Mouse (Mus musculus) right cerebral cortex, adult 2 months (tissue): ENCODE results near the gene Nupl1.

Experiments
- DNase-seq, 2 experiments: peaks; one replicate each; pipeline ENCODE4 v3.0.0; 2021 to 2022; ENCODE audit warnings: low spot score in 2 of 2

Nupl1 gene

GRCm38 (mm10) chr14:60238551-60238950 lies 12.7 kb downstream of the Nupl1 start:
- DNase-seq: no peak

GRCm38 (mm10) chr14:60219886-60220285 lies 31.3 kb downstream of the Nupl1 start:
- no peak for DNase-seq

GRCm38 (mm10) chr14:60217616-60218015 lies 33.6 kb downstream of the Nupl1 start:
- no peak for DNase-seq

- DNase-seq: no peak
Measured at GRCm38 (mm10) chr14:60216125-60216524, 35.1 kb downstream of the Nupl1 start.

GRCm38 (mm10) chr14:60215000-60215399 lies 36.2 kb downstream of the Nupl1 start:
- DNase-seq: no peak

GRCm38 (mm10) chr14:60214040-60214439 lies 37.2 kb downstream of the Nupl1 start:
- no peak for DNase-seq

GRCm38 (mm10) chr14:60209166-60209565 lies 42.1 kb downstream of the Nupl1 start:
- DNase-seq: no peak

- no peak for DNase-seq
Measured at GRCm38 (mm10) chr14:60204993-60205392, 46.2 kb downstream of the Nupl1 start.

- peak in 1 of 2 experiments; percentile 34 for DNase-seq
Measured at GRCm38 (mm10) chr14:60196884-60197283, 54.3 kb downstream of the Nupl1 start, which contains the start of gene Atp8a2. TSS of gene Atp8a2 (minus strand) at chr14:60197179.

- DNase-seq: no peak
Measured at GRCm38 (mm10) chr14:60195999-60196398, 55.2 kb downstream of the Nupl1 start.

- no peak for DNase-seq
Measured at GRCm38 (mm10) chr14:60194606-60195005, 56.6 kb downstream of the Nupl1 start.

- DNase-seq: peak in 1 of 2 experiments; percentile 24
Measured at GRCm38 (mm10) chr14:60189771-60190170, 61.5 kb downstream of the Nupl1 start.

- peak; percentile 69 to 70 for DNase-seq
Measured at GRCm38 (mm10) chr14:60188201-60188825, 62.9 kb downstream of the Nupl1 start.

- DNase-seq: no peak
Measured at GRCm38 (mm10) chr14:60181306-60181705, 69.9 kb downstream of the Nupl1 start.

- no peak for DNase-seq
Measured at GRCm38 (mm10) chr14:60178571-60178955, 72.7 kb downstream of the Nupl1 start.

- DNase-seq: peak; percentile 37 to 55
Measured at GRCm38 (mm10) chr14:60177614-60178570, 73.3 kb downstream of the Nupl1 start.

- DNase-seq: peak; percentile 70 to 83
Measured at GRCm38 (mm10) chr14:60176891-60177613, 74.2 kb downstream of the Nupl1 start.

- no peak for DNase-seq
Measured at GRCm38 (mm10) chr14:60176469-60176890, 74.8 kb downstream of the Nupl1 start.

- no peak for DNase-seq
Measured at GRCm38 (mm10) chr14:60172286-60173055, 78.8 kb downstream of the Nupl1 start.

- DNase-seq: no peak
Measured at GRCm38 (mm10) chr14:60170845-60171610, 80.2 kb downstream of the Nupl1 start.

- no peak for DNase-seq
Measured at GRCm38 (mm10) chr14:60163367-60163766, 87.9 kb downstream of the Nupl1 start.
